Mouse (Mus musculus): ENCODE results near the gene Dynlt1b.
"Not testable (repeated sequence)": the region's sequence is repeated elsewhere in the genome, so short reads cannot be mapped to it uniquely, and the experiment has no call there.

GRCm38 (mm10) chr17:6424294-6424980 is 5.5 kb upstream of the Dynlt1b start:
- not testable (repeated sequence) for TF ChIP-seq POLR2A (IDR thresholded peaks at IDR 0.05; ENCODE audit: insufficient read depth, low read length); CTCF (IDR thresholded peaks at IDR 0.05; ENCODE audit: low read depth, low read length); EP300 (IDR thresholded peaks at IDR 0.05; ENCODE audit: insufficient read depth, low read depth, low read length)
